Mouse (Mus musculus): Measurements from ENCODE around the gene Gm49403.
"Not testable (repeated sequence)": the region's sequence is repeated elsewhere in the genome, so short reads cannot be mapped to it uniquely, and the experiment has no call there.

The Gm49403 gene

DNA sequence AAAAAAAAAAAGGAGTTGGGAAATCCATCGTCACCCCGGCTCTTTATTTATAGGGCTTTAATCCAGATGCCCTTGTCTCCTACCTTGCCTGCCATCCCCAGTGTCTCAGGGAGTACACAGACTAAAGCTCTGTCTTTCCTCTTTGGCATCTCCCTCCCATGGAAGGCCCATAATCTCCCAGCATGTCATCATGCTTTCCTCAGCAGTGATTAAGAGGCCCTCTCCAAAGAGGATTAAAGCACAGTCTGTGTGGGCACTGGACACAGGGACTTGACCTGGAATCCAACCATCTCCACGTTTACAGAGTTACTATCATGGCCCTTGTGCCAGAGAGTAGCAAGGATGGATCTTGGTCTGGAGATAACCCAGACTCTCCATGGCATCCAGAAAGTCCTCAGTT, at the start of gene Gm49403, which contains the start of gene Lbhd1:
Gene Gm49403, plus strand, starts transcription at position 315 of the 400 bp plus-strand sequence.
Gene Lbhd1, plus strand, starts transcription at position 117 of the 400 bp plus-strand sequence.
- no peak for DNase-seq (ENCODE audit: low spot score)

DNA sequence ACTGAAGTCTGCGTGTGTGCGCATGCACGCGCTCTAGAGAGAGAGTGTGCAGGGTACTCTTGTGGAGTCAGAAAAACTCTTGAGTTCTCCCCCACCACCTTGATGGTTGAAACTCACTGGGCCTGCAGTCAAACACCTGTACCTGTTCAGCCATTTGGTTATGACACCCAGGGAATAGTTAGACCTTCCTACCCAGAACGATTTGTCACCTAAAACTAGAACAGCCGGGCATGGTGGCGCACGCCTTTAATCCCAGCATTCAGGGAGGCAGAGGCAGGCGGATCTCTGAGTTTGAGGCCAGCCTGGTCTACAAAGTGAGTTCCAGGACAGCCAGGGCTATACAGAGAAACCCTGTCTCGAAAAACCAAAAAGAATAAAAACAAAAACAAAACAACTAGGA, 47.4 kb upstream of the Gm49403 start:
- not testable (repeated sequence) for DNase-seq (ENCODE audit: low spot score)

DNA sequence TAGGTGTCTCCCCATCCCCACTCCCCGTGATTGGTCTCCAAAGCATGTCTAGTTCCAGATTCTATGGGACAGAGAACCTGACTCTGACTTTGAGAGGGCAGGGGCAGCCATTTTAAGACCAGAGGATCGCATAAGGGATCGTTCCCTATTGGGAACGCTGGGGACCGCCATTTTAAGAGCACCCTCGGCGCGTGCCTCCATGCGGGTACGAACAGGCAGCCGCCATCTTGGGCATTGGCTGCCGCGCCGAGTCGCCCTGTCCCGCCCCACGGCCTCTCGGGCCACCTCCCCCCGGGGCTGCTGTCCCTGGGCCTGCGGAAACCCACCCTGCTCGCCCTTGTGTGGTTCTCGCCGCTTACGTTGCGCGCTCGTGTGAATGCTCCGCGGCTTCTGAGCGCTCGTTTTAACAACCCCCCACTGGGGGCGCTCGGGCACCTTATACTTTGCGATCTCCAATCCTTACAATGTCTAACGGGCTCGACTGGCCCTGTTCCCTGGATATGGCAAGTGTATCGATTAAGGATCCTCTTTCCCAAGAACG, 46.4 kb upstream of the Gm49403 start, which contains the start of gene Bscl2:
Gene Bscl2, plus strand, starts transcription at position 217 of the 541 bp plus-strand sequence.
- peak; percentile 89 for DNase-seq (ENCODE audit: low spot score)

GRCm38 (mm10) chr19:8838041-8838730, 45.5 kb upstream of the Gm49403 start:
- DNase-seq (ENCODE audit: low spot score), result no peak

DNA sequence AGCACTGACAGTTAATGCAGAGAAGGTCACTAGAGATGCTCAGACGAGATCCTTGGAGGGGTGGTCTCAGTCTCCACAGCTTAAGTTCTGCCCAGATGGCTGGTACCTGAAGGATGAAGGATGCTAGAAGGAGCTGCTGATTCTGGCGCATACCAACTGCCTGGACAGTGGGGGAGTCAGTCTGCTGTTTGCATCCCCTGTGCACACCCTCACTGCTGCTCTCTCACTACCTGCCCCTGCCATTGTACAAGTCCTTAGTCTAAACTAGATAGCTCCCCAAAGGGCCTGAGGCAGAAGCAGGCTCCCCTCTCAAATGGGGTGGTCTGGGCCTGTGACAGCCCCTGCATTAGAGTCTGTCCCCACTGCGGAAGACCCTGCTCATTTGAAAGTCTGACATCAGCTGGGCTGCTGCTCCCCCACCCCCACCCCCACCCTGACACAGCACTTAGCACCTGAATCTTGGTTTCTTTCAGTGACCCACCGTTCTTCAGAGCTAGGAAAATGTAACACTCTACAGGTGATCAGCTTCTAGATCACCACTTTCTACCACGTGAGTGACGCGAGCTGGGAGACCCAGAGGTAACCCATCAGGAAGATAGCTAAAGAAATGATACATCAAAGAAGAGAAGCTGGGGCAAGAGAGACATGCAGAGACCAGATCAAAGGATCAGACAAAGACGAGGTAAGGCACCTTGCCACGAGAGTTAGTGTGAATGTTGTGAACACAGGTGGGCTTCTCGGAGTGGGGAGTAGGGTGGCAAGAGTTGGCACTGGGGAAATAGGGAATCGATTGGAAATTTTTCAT, 44.4 kb upstream of the Gm49403 start, which contains the start of gene Gng3:
Gene Gng3, minus strand, starts transcription at position 92 of the 805 bp plus-strand sequence.
- peak; percentile 67 for DNase-seq (ENCODE audit: low spot score)

- peak; percentile 82 for DNase-seq (ENCODE audit: low spot score)
Measured at GRCm38 (mm10) chr19:8839908-8840791, 43.6 kb upstream of the Gm49403 start.

DNA sequence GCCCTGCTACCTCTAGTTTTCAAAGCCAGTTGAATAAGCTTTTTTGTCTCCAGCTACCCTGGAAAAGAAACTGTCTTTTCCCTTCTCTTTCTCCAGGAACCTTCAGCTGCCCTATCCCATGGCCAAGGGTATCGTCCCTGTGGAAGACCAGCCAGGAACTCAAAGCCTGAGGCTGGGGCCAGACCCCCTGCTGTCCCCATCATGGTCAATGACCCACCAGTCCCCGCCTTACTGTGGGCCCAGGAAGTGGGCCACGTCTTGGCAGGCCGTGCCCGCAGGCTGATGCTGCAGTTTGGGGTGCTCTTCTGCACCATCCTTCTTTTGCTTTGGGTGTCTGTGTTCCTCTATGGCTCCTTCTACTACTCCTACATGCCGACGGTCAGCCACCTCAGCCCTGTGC, 42.7 kb upstream of the Gm49403 start:
- no peak for DNase-seq (ENCODE audit: low spot score)

DNA sequence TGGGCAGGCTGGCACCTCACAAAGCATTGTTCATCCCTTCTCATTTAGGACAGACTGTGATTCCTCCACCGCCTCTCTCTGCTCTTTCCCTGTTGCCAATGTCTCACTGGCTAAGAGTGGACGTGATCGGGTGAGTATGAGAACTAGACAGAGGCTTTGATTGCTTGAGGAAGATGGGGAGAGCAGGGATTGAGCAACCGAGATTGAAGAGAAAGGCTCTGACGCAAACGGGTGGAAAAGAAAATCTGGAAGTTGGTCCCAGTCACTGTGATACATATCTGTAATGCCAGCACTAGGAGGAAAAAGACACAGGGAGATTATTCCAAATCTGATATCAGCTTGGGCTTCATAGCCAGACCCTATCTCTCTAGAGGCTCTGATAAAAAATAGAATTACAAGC, 40.8 kb upstream of the Gm49403 start:
- DNase-seq (ENCODE audit: low spot score), result no peak

DNA sequence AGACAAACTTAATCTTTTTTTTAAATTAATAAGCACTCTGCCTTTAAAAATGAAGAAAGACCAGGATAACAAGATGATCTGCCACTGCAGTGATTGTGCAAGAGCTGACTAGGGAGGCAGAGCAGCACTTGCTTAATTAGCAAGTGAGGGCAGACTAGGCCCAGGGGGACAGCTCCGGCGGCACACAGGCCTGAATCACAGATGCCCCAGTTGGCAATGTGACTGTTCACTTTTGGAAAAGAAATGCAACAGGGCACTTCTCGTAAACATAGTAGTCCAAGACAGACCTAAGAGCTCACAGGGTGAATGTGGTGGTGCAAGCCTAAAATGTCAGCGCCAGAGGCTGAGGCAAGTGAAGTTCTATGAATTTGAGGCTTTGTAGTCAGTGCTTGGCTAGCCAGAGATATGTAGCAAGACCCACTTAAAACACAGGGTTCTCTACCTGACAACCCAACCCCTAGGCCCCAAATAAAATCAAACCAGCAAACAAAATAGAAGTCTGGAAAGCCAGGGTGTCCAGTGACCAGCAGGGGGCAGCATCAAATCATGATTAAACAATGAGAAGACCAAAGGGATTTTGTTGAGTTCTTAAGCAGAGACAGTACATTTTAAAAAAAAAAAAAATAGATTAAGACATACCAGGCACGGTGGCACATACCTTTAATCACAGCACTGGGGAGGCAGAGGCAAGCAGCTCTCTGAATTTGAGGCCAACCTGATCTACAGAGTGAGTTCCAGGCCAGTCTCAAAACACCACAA, 39.2 kb upstream of the Gm49403 start:
- DNase-seq (ENCODE audit: low spot score), result peak; percentile 90

- no peak for DNase-seq (ENCODE audit: low spot score)
Measured at GRCm38 (mm10) chr19:8848356-8848755, 35.4 kb upstream of the Gm49403 start.

DNA sequence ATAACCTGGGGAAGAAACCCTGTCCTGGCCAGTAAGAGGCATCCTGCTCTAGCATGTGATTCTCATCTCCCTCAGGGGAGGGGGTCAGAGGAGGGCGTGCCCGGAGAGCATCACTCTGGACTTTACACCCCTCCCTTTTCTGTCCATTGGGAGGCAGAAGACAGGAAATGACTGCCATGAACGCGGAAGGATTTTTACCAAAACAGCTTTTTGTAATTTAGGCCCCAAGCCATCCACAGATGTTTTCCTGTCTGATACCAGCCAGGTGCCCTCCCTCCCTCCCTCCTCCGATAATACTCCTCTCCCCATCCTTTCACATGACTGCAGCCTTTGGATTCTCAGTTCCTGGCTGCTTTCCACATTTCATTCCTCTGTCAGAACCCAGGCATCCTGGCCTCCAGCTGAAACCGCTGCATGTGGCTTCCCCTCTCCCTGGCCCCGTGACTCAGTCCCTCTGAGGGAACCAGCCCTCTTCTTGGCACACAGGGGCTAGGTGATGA, 33.3 kb upstream of the Gm49403 start, which contains the start of gene Lrrn4cl:
Gene Lrrn4cl, plus strand, starts transcription at position 367 of the 500 bp plus-strand sequence.
- peak; percentile 64 for DNase-seq (ENCODE audit: low spot score)

DNA sequence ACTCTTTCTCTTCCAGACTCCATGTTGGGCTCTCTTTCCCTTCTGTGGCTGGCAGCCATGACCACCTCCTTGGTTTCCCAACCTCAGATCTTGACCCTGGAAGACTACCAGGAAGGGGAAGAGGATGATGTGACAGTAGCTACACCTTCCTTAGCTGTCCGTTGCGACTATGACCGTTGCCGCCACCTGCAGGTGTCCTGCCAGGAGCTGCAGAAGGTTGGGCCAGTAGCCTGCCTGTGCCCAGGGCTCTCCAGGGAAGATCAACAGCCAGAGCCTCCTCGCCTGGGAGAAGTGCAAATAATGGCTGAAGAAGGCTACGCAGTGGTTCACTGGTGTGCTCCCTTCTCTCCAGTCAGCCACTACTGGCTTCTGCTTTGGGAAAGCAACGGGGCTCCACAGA, 32.1 kb upstream of the Gm49403 start:
- DNase-seq (ENCODE audit: low spot score), result no peak

- no peak for DNase-seq (ENCODE audit: low spot score)
Measured at GRCm38 (mm10) chr19:8852236-8852928, 31.3 kb upstream of the Gm49403 start.

DNA sequence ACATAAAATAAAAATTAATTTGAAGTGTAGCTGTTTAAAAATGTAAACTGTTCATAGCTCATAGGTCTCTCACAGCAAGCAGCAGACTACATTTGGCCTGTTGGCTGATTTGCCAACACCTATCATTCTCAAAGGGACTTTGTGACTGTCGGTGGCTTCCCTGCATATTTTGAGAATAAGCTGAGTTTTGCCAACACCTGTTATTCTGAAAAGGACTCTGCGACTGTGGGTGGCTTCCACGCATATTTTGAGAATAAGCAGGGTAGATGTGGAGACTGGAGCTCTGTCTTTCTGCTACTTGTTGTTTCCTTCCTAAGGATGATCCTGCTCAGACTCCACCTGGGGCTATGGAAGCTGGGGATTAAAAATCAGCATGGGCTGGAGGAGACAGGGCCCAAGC, 30.6 kb upstream of the Gm49403 start:
- DNase-seq (ENCODE audit: low spot score), result no peak

DNA sequence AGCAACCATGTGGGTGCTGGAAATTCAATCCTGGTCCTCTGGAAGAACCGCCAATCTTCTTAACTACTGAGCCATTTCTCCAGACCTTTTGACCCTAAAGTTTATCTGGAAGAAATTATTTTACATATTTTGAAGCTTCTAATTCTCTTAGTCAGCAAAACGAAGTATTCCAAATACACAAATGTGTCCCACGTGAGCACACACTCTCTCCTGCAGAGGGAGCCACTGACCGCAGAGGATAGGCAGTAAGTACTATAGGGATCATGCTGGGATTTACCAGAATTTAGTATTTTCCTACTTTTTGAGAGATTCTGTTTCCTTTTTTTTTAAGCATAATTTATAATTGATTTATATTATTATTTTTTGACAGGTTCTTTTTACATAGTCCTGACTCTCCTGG, 26.0 kb upstream of the Gm49403 start:
- peak; percentile 61 for DNase-seq (ENCODE audit: low spot score)

DNA sequence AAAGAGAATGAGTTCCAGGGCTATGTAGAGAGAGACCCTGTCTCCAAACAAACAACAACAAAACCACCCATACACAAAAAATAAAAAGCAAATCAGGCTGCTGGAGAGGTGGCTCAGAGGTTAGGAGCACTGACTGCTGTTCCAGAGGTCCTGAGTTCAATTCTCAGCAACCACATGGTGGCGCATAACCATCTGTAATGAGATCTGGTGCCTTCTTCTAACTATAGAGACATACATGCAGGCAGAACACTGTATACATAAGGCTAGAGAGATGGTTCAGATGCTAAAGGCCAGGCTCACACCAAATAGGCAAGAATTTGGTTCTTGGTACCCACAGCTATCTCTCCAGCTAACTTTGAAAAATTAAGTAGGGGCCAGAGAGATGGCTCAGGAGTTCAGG, 24.7 kb upstream of the Gm49403 start:
- DNase-seq (ENCODE audit: low spot score), result peak; percentile 53

DNA sequence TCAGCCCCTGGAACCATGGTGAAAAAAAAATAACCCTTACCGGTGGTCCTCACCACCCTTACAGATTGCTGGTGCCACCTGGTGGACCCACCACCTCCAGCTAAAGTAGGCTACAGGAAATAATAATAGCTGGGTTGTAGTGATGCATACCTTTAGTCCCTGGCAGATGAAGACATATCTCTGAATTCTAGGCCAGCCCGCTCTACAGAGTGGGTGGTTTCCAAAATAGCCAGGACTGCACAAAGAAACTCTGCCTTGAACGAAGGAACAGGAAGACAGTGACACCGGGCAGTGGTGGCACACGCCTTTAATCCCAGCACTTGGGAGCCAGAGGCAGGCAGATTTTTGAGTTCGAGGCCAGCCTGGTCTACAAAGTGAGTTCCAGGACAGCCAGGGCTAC, 19.5 kb upstream of the Gm49403 start:
- DNase-seq (ENCODE audit: low spot score), result no peak

DNA sequence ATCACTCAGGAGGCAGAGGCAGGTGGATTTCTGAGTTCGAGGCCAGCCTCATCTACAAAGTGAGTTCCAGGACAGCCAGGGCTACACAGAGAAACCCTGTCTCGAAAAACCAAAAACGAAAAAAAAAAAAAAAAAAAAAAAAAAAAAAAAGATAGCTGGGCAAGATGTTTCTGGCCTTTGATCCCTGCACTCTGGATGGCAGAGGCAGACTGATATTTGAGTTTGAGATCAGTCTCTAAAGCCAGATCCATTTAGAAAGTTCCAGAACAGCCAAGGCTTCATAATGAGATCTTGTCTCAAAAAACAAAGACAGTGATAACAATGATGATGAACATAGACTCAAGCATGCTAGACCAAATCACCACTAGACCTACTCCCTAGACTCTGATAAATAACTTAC, 13.3 kb upstream of the Gm49403 start:
- not testable (repeated sequence) for DNase-seq (ENCODE audit: low spot score)

DNA sequence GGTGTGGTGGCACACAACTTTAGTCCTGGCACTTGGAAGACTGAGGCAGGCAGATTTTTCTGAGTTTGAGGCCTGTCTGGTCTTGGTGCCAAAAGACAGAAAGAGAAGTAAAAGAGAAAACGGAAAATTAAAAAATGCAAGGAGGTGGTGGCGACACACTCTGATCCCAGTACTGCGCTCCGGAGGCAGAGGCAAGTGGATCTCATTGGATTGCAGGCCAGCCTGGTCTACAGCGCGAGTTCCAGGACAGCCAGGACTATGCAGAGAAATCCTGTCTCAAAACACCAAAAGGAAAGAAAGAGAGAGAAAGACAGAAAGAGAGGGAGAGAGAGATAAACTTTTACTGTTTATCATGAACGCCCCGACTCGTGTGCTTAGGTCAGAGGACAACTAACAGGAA, 12.9 kb upstream of the Gm49403 start:
- no peak for DNase-seq (ENCODE audit: low spot score)
